Mouse (Mus musculus) intestine, embryonic 16.5 days (tissue): Measurements from ENCODE around the gene Ifi27l2b. TPM values are rescaled to one million over a fixed set of nuclear protein-coding genes. Genes with fewer than 3 reads are reported as not detected.

Experiments used
- ATAC-seq: fragments of 200-750 bp; cut with Nextera tagmentation; 2 replicates; pipeline ENCODE4 v1.8.0; 2017; ENCODE audit warnings: moderate TSS enrichment, moderate library complexity
- H3K27ac ChIP-seq: fragments of 300-500 bp; sonication (generic); 2 replicates; pipeline ENCODE4 v1.5.1; 2014; ENCODE audit warnings: mild to moderate bottlenecking, low read length
- H3K27me3 ChIP-seq: fragments of 300-500 bp; sonication (generic); replicated peaks from 2 replicates; pipeline ENCODE4 v1.6.1; 2014; ENCODE audit warnings: low read length, control low read depth, mixed read lengths; ENCODE audit not compliant: control insufficient read depth, insufficient read depth
- H3K36me3 ChIP-seq: fragments of 300-500 bp; sonication (generic); 2 replicates; pipeline ENCODE4 v1.6.1; 2014; ENCODE audit warnings: low read length, control low read depth; ENCODE audit not compliant: control insufficient read depth, insufficient read depth
- H3K4me1 ChIP-seq: fragments of 300-500 bp; sonication (generic); 2 replicates; pipeline ENCODE4 v1.6.1; 2014; ENCODE audit warnings: low read length, control low read depth, mixed read lengths; ENCODE audit not compliant: control insufficient read depth, insufficient read depth
- H3K4me2 ChIP-seq: fragments of 300-500 bp; sonication (generic); 2 replicates; pipeline ENCODE4 v1.6.1; 2014; ENCODE audit warnings: low read depth, low read length, control low read depth
- H3K4me3 ChIP-seq: fragments of 300-500 bp; sonication (generic); 2 replicates; pipeline ENCODE4 v1.5.1; 2014; ENCODE audit warnings: mild to moderate bottlenecking, low read length
- H3K9ac ChIP-seq: fragments of 300-500 bp; sonication (generic); 2 replicates; pipeline ENCODE4 v1.6.1; 2014; ENCODE audit warnings: low read depth, low read length
- H3K9me3 ChIP-seq: fragments of 300-500 bp; sonication (generic); 2 replicates; pipeline ENCODE4 v1.6.1; 2016; ENCODE audit warnings: low read length, control low read depth; ENCODE audit not compliant: control insufficient read depth
- WGBS: fragments of 180-500 bp; shearing (Covaris S2); extraction: QIAGEN DNeasy Blood & Tissue Kit; methylation state at CpG from one replicate; pipeline ENCODE4 v1.1.7; 2014; 5-methylcytosine and 5-hydroxymethylcytosine counted together
- polyA plus RNA-seq: library from polyadenylated mRNA; unstranded; fragments of >200 nt; fragmentation: Nextera tagmentation; extraction: Ambion mirVana; gene quantifications from 2 replicates; pipeline ENCODE4 v1.2.1, GENCODE M21; 2015

Gene Ifi27l2b
- polyA plus RNA-seq, 1 experiment from 2014 or later: 66.6 TPM

DNA sequence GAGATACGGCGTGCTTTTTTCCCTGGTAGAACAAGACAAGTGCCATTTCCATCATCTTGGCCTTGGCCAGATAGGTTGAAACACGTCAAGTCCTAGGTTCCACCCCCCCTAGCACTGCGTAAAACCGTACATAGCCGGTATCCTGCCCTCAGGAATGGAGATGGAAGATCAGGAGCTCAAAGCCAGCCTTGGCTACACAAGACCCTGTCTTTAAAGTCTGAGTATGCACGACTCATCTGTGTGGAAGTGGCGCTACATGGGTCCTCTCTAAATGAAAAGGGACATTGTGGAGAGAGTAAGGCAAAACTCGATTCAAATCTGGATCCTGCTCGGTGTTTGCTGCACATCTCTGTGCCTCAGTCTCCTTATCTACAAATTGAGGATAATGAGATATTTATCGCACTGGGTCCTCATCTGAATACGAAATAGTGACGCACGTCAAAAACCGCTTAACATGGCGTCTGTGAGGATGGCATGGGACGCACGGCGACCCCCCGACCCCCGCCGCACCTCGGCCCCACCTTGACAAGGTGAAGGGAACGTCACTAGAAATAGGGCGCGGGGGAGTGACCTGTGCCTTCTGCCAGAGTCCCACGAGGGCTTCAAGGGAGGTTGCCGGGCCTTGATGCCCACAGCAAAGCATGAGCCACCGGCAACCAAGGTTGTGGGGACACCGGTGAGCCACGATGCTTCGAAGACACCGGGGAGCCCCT lies 31.9 kb downstream of the Ifi27l2b start:
- 8% methylated on average over 33 of the region's 33 CpGs for WGBS
- no peaks in the 10 kb centered on the region for H3K27me3 ChIP-seq
- H3K4me2 ChIP-seq: peak overlapping the region; percentile 89
- no peaks in the 10 kb centered on the region for H3K9me3 ChIP-seq
- H3K36me3 ChIP-seq: peaks cover 6% of the 10 kb centered on the region; the same call in 1 of the 2 replicates
- ATAC-seq: no peak; the same call in 1 of the 2 replicates
- peak overlapping the region; percentile 89 for H3K4me3 ChIP-seq
- no peak overlapping the region for H3K27ac ChIP-seq
- H3K9ac ChIP-seq: peak overlapping the region; percentile 83
- H3K4me1 ChIP-seq: peaks cover 26% of the 10 kb centered on the region

DNA sequence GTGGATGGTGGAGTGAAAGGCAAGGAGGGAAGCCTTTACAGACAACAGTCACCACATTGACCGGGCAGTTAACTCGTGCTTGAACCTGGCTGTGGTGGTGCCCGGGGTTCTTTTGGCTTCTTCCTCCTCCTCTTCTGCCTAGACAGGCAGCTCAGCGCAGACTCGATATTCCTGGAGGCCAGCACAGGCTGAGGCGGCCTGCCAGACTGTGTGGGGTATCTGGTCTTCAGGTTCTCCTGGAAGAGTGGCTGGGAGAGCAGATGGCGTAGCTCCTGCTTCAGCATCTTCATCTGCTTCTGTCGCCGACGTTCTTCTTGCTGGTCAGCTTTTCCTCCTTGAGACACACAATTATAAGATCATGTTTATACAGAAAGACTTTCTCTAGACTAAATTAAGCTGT lies 48.9 kb downstream of the Ifi27l2b start:
- no peak overlapping the region for H3K4me2 ChIP-seq
- no peak for ATAC-seq
- H3K27me3 ChIP-seq: no peaks in the 10 kb centered on the region
- peaks cover 30% of the 10 kb centered on the region for H3K36me3 ChIP-seq
- no peak overlapping the region for H3K27ac ChIP-seq
- no peak overlapping the region for H3K9ac ChIP-seq
- H3K4me3 ChIP-seq: no peak overlapping the region
- 94% methylated on average over 10 of the region's 10 CpGs for WGBS
- H3K9me3 ChIP-seq: no peaks in the 10 kb centered on the region
- no peaks in the 10 kb centered on the region for H3K4me1 ChIP-seq

DNA sequence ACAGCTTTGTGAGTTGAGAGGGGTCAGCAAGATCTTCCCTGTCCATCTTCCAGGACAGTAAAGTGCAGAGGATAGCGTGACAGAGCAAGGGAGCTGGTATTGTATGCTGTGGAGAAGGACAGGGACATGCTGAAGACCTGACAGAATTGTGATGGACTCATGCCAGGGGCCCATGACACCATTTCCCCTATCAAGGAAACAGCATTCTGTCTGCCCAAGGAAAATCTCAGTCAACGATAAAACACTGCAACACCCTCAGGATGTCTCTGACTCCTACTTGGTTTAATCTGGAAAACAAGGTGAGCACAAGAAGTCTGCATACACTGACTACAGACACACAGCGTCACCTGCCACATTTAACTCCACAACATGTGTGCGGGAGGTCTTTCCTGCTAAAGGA lies 49.3 kb downstream of the Ifi27l2b start, which contains the start of gene 9330161L09Rik:
9330161L09Rik (minus strand) TSS at position 101 of the 400 bp plus-strand sequence.
- H3K36me3 ChIP-seq: peaks cover 27% of the 10 kb centered on the region
- 95% methylated on average over 4 of the region's 4 CpGs for WGBS
- no peak within 1 kb of the TSS for H3K27ac ChIP-seq
- no peak within 1 kb of the TSS for H3K4me2 ChIP-seq
- H3K9me3 ChIP-seq: no peaks in the 10 kb centered on the region
- ATAC-seq: no peak
- H3K4me3 ChIP-seq: no peak within 1 kb of the TSS
- H3K9ac ChIP-seq: no peak within 1 kb of the TSS
- H3K4me1 ChIP-seq: no peaks in the 10 kb centered on the region
- H3K27me3 ChIP-seq: no peaks in the 10 kb centered on the region

DNA sequence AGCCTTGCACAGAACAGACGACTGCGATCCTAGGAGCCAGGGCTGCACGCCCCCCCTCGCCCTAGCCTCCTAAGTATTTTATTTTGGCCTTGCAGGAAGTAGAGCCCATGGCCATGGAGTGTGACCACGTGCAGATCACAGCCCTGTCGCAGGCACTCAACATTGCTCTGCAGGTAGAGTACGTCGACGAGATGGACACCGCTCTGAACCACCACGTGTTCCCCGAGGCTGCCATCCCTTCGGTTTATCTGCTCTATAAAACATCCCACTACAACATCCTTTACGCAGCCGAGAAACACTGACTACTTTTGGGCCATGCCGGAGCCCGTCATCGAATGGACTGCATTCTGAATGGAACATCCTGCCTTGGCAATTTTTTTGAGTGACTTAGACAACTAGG lies 52.9 kb downstream of the Ifi27l2b start:
- H3K4me3 ChIP-seq: no peak overlapping the region
- H3K4me1 ChIP-seq: no peaks in the 10 kb centered on the region
- H3K36me3 ChIP-seq: peaks cover 12% of the 10 kb centered on the region
- no peak for ATAC-seq
- H3K27me3 ChIP-seq: no peaks in the 10 kb centered on the region
- no peak overlapping the region for H3K4me2 ChIP-seq
- no peak overlapping the region for H3K27ac ChIP-seq
- WGBS: 85% methylated on average over 18 of the region's 18 CpGs
- H3K9ac ChIP-seq: no peak overlapping the region
- H3K9me3 ChIP-seq: no peaks in the 10 kb centered on the region

Other genes with a start within 250 kb of the Ifi27l2b start
- gene Prima1, start 215.1 kb downstream of the Ifi27l2b start, polyA plus RNA-seq: 0.65 and 0.76 TPM in 2 replicates
- not detected in 2 replicates for gene Fam181a, start 146.2 kb downstream of the Ifi27l2b start, polyA plus RNA-seq
- gene Asb2, start 101.2 kb downstream of the Ifi27l2b start, polyA plus RNA-seq: 22.5 and 23.6 TPM in 2 replicates
- gene Otub2, start 68.5 kb downstream of the Ifi27l2b start, polyA plus RNA-seq: 5.5 and 5.6 TPM in 2 replicates
- gene 9330161L09Rik, start 49.4 kb downstream of the Ifi27l2b start, polyA plus RNA-seq: 0.13 TPM in 1 of 2 replicates, not detected in the other
- gene Ddx24, start 31.4 kb downstream of the Ifi27l2b start, polyA plus RNA-seq: 68.2 and 85.0 TPM in 2 replicates
- gene Ifi27, start 23.0 kb downstream of the Ifi27l2b start, polyA plus RNA-seq: 40.8 and 45.4 TPM in 2 replicates
- 15.4 and 16.7 TPM in 2 replicates for gene Ifi27l2a, start 13.5 kb downstream of the Ifi27l2b start, polyA plus RNA-seq
- gene Ppp4r4, start 75.1 kb upstream of the Ifi27l2b start, polyA plus RNA-seq: 0.76 TPM in 2 replicates
- 1.3 and 1.9 TPM in 2 replicates for gene Serpina10, start 174.2 kb upstream of the Ifi27l2b start, polyA plus RNA-seq
- gene Serpina6, start 200.0 kb upstream of the Ifi27l2b start, polyA plus RNA-seq: 53.8 and 90.3 TPM in 2 replicates
- gene Serpina16, start 218.9 kb upstream of the Ifi27l2b start, polyA plus RNA-seq: 0.09 and 0.31 TPM in 2 replicates
- 0.12 TPM in 1 of 2 replicates, not detected in the other for gene Serpina1f, start 238.3 kb upstream of the Ifi27l2b start, polyA plus RNA-seq